Comparison of ENCODE assay signal across 9 mouse cellular contexts in the genomic region with DNA sequence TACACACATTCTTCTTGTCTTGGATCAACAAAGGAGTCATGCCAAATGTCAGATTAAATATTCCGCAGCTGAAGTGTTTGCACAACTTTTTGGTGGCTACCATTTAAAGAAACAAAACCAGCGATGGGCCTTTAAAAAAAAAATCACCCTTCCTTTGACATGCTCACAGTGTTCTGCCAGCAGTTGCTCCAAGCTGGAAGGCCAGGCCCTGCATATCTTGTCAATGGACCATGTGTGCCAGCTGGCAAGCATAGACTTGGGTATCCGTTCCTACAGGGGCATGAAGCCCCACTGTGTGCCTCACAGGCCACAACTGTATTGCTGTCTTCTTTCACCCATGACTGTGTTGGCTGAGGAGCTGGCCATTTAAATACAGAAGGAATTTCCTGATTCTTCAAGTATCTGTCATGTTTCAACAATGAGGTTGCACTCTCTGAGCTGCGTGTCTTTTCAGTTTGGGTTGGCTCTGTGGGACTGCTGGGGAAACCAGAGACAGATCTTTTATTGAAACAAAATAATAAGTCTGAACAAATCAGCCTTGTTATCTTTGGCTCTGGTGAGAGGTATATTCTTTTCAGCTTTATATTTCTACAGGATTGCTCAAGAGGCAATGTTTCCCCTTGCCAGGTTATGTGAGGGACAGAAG.
DNase-seq lines count a peak whose midpoint lies in the region; ATAC-seq lines count a peak whose summit lies in the region.
"Had no signal": no experiment of that assay in that cellular context is flagged by ENCODE, and none has a peak within 500 bp of the region (broad histone marks: within the 10 kb centered on the region; RNA-seq: fewer than 3 reads in every experiment).

No protein-coding gene starts in this region.

- H3K9me3 ChIP-seq in kidney, embryonic 16.5 days (ENCODE audit: low read length), result no peaks in the 10 kb centered on the region
- H3K9me3 ChIP-seq: neural tube, embryonic 13.5 days had no signal

- no peaks in the 10 kb centered on the region for H3K27me3 ChIP-seq in kidney, embryonic 16.5 days (ENCODE audit: insufficient read depth, low read length)
- H3K27me3 ChIP-seq: neural tube, embryonic 13.5 days had no signal

- H3K4me2 ChIP-seq in kidney, embryonic 16.5 days (replicated peaks; ENCODE audit: low read depth, low read length), result no peak overlapping the region
- H3K4me2 ChIP-seq: neural tube, embryonic 13.5 days had no signal

- no peak for ATAC-seq in kidney, embryonic 16.5 days (ENCODE audit: low FRiP score, low TSS enrichment)

- DNase-seq in adrenal gland, postnatal 14 days, result peak; percentile 16
- DNase-seq in adrenal gland, adult 18-20 months (ENCODE audit: low spot score in 2 of 2), result no peak
- DNase-seq in thymus, adult 18-20 months, result peak; percentile 4 to 11
- no peak for DNase-seq in thymus, postnatal 25 days
- peak; percentile 29 for DNase-seq in urinary bladder, postnatal 25 days (ENCODE audit: low spot score)
- DNase-seq in c-Kit-positive CD71-positive TER-119-positive erythroid progenitor cells, embryonic 14.5 days (ENCODE audit: low spot score), result no peak
- DNase-seq in frontal cortex, postnatal 36 days (ENCODE audit: low spot score in 2 of 2), result no peak

- no peaks in the 10 kb centered on the region for H3K36me3 ChIP-seq in kidney, embryonic 16.5 days (ENCODE audit: insufficient read depth, low read length)
- H3K36me3 ChIP-seq: neural tube, embryonic 13.5 days had no signal

- no peaks in the 10 kb centered on the region for H3K4me1 ChIP-seq in kidney, embryonic 16.5 days (ENCODE audit: insufficient read depth, low read length)
- H3K4me1 ChIP-seq: neural tube, embryonic 13.5 days had no signal

- WGBS in kidney, embryonic 16.5 days, result 58% methylated on average over 4 of the region's 4 CpGs

- 0 out of 2 replicates have a peak overlapping the region, but pooled peaks have one; percentile 23 for H3K27ac ChIP-seq in kidney, embryonic 16.5 days (ENCODE audit: low read length)
- H3K27ac ChIP-seq: neural tube, embryonic 13.5 days had no signal

- H3K4me3 ChIP-seq in kidney, embryonic 16.5 days (ENCODE audit: low read length), result no peak overlapping the region
- H3K4me3 ChIP-seq: neural tube, embryonic 13.5 days had no signal

- no peak overlapping the region for H3K9ac ChIP-seq in kidney, embryonic 16.5 days (replicated peaks; ENCODE audit: low read length)
- H3K9ac ChIP-seq: neural tube, embryonic 13.5 days had no signal

Comparison
In these comparisons a context has a peak if more than half of its experiments do, and no peak if none do; other contexts are left out.
1. DNase-seq: peak in adrenal gland, postnatal 14 days (single experiment), thymus, adult 18-20 months (2 of 2) and urinary bladder, postnatal 25 days (single experiment); none in adrenal gland, adult 18-20 months (0 of 2), thymus, postnatal 25 days (single experiment), c-Kit-positive CD71-positive TER-119-positive erythroid progenitor cells, embryonic 14.5 days (single experiment) and frontal cortex, postnatal 36 days (0 of 2).